Mouse (Mus musculus) midbrain, postnatal 0 days (tissue): ENCODE data around the gene Cd72. TPM values are rescaled to one million over a fixed set of nuclear protein-coding genes. Genes with fewer than 3 reads are reported as not detected.

Experiments
- ATAC-seq: fragments of 200-750 bp; cut with Nextera tagmentation; 2 replicates; pipeline ENCODE4 v1.8.0; 2017; ENCODE audit warnings: moderate number of reproducible peaks, mild to moderate bottlenecking, moderate TSS enrichment, moderate library complexity; ENCODE audit not compliant: low FRiP score
- DNase-seq: peaks from one replicate; pipeline ENCODE4 v3.0.0-alpha.2; 2015; ENCODE audit warnings: low spot score
- H3K27ac ChIP-seq: fragments of 300-500 bp; sonication (generic); 2 replicates; pipeline ENCODE4 v1.5.1; 2014; ENCODE audit warnings: low read depth, mild to moderate bottlenecking, low read length, mixed read lengths
- H3K27me3 ChIP-seq: fragments of 300-500 bp; sonication (generic); 2 replicates; pipeline ENCODE4 v1.6.1; 2014; ENCODE audit warnings: low read length, control low read depth, mixed read lengths; ENCODE audit not compliant: insufficient read depth
- H3K36me3 ChIP-seq: fragments of 300-500 bp; sonication (generic); 2 replicates; pipeline ENCODE4 v1.6.1; 2014; ENCODE audit warnings: low read length, control low read depth, mixed read lengths; ENCODE audit not compliant: insufficient read depth
- H3K4me1 ChIP-seq: fragments of 300-500 bp; sonication (generic); 2 replicates; pipeline ENCODE4 v1.6.1; 2014; ENCODE audit warnings: mild to moderate bottlenecking, control low read depth, antibody characterized with exemption, low read length, mixed read lengths; ENCODE audit not compliant: insufficient read depth
- H3K4me2 ChIP-seq: fragments of 300-500 bp; sonication (generic); 2 replicates; pipeline ENCODE4 v1.6.1; 2014; ENCODE audit warnings: low read depth, mild to moderate bottlenecking, low read length, mixed read lengths; ENCODE audit not compliant: poor library complexity, severe bottlenecking
- H3K4me3 ChIP-seq: fragments of 300-500 bp; sonication (generic); 2 replicates; pipeline ENCODE4 v1.5.1; 2014; ENCODE audit warnings: low read depth, mild to moderate bottlenecking, low read length, moderate library complexity
- H3K9ac ChIP-seq: fragments of 300-500 bp; sonication (generic); replicated peaks from 2 replicates; pipeline ENCODE4 v1.6.1; 2014; ENCODE audit warnings: mild to moderate bottlenecking, low read length, moderate library complexity, mixed read lengths; ENCODE audit not compliant: poor library complexity, severe bottlenecking
- H3K9me3 ChIP-seq: fragments of 300-500 bp; sonication (generic); 2 replicates; pipeline ENCODE4 v1.6.1; 2016; ENCODE audit warnings: low read length, control low read depth
- CTCF ChIP-seq: IDR thresholded peaks from 2 replicates; pipeline ENCODE4 v1.5.1; 2016; ENCODE audit warnings: antibody characterized with exemption, mild to moderate bottlenecking
- WGBS: fragments of 180-500 bp; shearing (Covaris S2); extraction: QIAGEN DNeasy Blood & Tissue Kit; methylation state at CpG from one replicate; pipeline ENCODE4 v1.1.7; 2014; 5-methylcytosine and 5-hydroxymethylcytosine counted together
- polyA plus RNA-seq: library from polyadenylated mRNA; unstranded; fragments of >200 nt; fragmentation: Nextera tagmentation; extraction: Ambion mirVana; gene quantifications from 2 replicates; pipeline ENCODE4 v1.2.1, GENCODE M21; 2015
- total RNA-seq: library from RNA; depleted of rRNA; stranded (reverse); fragments of >200 nt; gene quantifications from 2 replicates; pipeline ENCODE4 v1.2.3, GENCODE M21; 2014; rRNA removed

The Cd72 gene
- total and polyA plus RNA-seq, 2 experiments from 2014 or later: 5.2 TPM; not detected in 1

DNA sequence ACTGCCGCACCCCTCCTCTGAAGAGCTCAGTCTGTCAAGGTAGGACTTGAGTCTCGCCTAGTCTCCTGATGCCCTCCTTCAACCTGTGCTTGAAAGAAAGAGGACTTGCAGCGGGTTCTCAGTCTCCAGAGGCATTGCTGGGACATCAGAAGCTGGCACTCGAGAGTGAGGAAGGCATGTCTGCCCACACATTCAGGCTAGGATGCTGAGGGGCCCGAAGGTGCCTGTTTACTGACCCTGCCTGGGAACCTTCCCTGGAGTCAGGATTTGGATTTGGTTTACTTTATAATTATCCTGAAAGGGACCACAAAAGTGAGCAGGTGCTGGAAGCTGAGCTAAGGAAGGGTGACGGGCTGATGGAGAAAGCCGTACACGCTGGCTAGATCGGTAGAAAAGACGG lies 52.9 kb downstream of the Cd72 start:
- no peak for TF ChIP-seq CTCF
- DNase-seq (no peak), ATAC-seq (no peak)
- H3K9me3 ChIP-seq: no peaks in the 10 kb centered on the region
- H3K9ac ChIP-seq: no peak overlapping the region
- 82% methylated on average over 10 of the region's 10 CpGs for WGBS
- H3K27me3 ChIP-seq: no peaks in the 10 kb centered on the region
- no peak overlapping the region for H3K27ac ChIP-seq
- peaks cover 19% of the 10 kb centered on the region; the same call in 1 of the 2 replicates for H3K4me1 ChIP-seq
- no peak overlapping the region for H3K4me3 ChIP-seq
- H3K4me2 ChIP-seq: no peak overlapping the region
- 0 out of 2 replicates have a peak, but pooled peaks cover 7% of the 10 kb centered on the region for H3K36me3 ChIP-seq

DNA sequence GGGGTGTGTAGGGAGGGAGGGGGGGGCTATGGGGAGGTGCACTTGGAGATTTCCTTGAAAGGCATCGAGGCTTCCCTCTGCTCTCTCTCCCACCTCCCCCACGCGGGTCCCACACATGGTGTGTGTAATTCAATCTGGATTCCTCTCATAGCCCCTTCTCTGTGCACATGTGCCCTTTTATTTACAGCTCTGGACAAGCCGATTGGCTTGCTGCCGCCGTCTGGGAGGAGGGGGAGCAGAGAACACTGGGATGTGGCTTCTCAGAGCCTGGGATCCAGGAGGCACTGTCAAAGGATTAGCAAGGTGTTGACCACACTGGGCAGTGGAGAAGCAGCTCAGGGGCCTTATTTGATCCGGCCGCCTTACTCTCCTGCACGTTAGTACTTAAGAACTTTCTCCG lies 53.5 kb downstream of the Cd72 start:
- H3K4me3 ChIP-seq: no peak overlapping the region
- 14% methylated on average over 10 of the region's 10 CpGs for WGBS
- DNase-seq (no peak), ATAC-seq (no peak)
- peak overlapping the region; percentile 33; the same call in 1 of the 2 replicates for H3K9ac ChIP-seq
- H3K36me3 ChIP-seq: 0 out of 2 replicates have a peak, but pooled peaks cover 7% of the 10 kb centered on the region
- H3K27ac ChIP-seq: no peak overlapping the region
- no peak overlapping the region for H3K4me2 ChIP-seq
- H3K4me1 ChIP-seq: peaks cover 19% of the 10 kb centered on the region; the same call in 1 of the 2 replicates
- no peaks in the 10 kb centered on the region for H3K9me3 ChIP-seq
- no peaks in the 10 kb centered on the region for H3K27me3 ChIP-seq
- TF ChIP-seq CTCF: no peak

DNA sequence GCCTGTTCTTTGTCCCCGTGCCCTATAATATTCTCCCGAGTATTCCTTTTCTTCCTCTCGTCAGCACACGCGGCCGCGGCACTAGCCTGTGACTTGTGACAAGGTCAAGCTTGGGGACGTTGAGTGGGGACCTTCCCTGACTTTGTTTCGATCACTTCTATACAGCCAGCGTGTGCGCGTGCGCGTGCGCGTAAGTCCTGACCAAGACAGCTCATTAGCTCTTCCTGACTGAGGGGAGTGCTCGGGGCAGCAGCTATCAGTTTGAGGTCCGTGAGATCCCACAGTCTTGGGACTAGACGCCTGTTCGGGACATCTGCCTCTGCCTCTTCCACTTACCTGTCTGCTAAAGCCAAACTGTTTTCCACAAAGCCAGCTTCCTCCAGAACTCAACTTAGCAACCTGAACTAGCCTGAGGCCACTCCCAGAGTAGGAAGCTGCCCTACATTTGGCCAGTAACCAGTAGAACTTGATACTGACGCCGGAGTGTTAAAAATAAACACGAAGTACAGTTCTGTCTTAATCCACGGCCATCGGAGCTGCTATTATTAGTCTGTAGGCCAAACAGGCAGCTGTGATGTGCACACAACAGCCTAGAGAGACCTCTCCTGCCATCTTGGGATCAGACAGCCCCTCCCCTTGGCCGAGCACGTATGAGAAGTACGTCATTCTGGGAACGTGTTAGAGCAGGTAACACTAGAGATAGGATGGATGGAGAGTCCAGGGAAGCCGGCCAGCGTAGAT lies 54.9 kb downstream of the Cd72 start:
- no peak overlapping the region for H3K9ac ChIP-seq
- ATAC-seq: no peak; the same call in 1 of the 2 replicates
- peaks cover 8% of the 10 kb centered on the region; the same call in 1 of the 2 replicates for H3K36me3 ChIP-seq
- WGBS: 74% methylated on average over 31 of the region's 31 CpGs
- H3K27me3 ChIP-seq: no peaks in the 10 kb centered on the region
- no peak for TF ChIP-seq CTCF
- H3K27ac ChIP-seq: peak overlapping the region; percentile 13; the same call in 1 of the 2 replicates
- DNase-seq: no peak
- H3K4me2 ChIP-seq: peak overlapping the region; percentile 24
- H3K9me3 ChIP-seq: no peaks in the 10 kb centered on the region
- H3K4me1 ChIP-seq: peaks cover 15% of the 10 kb centered on the region; the same call in 1 of the 2 replicates
- H3K4me3 ChIP-seq: no peak overlapping the region

DNA sequence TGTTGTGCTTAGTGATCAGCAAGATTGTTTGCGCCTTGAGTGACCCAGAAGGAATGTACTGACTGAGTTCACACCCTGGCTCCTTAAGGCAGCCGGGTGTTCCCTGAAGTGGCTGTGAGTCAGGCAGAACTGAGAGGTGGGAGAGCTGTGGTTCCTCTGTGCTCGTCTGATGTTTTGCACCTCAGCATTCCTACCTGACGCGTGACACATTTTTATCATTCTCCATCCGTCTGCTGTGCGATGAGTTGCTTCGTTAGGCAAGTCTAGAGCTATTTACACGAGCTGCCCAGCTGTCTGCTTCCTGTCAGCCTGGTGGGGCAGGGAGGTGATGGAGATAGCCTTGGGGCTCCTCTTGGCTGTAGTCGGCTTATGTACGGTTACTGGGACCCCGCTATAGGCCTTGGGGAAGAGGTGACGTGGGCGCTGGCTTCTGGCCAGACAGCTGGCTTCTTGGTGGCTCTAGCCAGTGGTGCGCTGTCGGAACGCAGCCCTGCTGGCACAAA lies 55.5 kb downstream of the Cd72 start:
- Histone ChIP-seq H3K4me1 (peaks cover 15% of the 10 kb centered on the region; the same call in 1 of the 2 replicates), H3K4me3 (no peak overlapping the region), H3K27ac (peak overlapping the region; percentile 13; the same call in 1 of the 2 replicates), H3K4me2 (peak overlapping the region; percentile 24), H3K9ac (no peak overlapping the region), H3K27me3 (no peaks in the 10 kb centered on the region), H3K9me3 (no peaks in the 10 kb centered on the region), H3K36me3 (peaks cover 8% of the 10 kb centered on the region; the same call in 1 of the 2 replicates)
- ATAC-seq (peak; percentile 53; the same call in 1 of the 2 replicates), DNase-seq (peak; percentile 72)
- 45% methylated on average over 17 of the region's 17 CpGs for WGBS
- no peak for TF ChIP-seq CTCF

DNA sequence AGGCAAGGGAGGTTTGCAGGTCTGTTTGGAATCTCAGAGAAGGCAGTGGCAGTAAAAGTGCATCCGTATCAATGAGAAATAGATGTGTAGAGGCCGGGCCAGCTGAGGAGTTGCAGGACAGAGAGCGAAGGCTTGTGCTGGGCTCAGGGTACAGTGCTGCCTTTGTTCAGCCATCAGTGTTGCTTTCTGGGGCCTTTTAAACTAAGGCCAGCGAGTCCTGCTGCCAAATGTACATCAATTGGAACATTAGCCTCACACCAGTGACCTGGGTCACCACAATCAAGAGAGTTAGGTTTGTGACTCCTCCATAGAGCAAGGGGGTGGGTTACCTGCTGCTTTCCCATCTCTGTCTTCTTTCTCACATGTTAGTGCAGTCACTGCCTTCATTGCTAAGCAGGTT lies 56.4 kb downstream of the Cd72 start:
- H3K4me2 ChIP-seq: no peak overlapping the region
- 63% methylated on average over 4 of the region's 4 CpGs for WGBS
- peaks cover 8% of the 10 kb centered on the region; the same call in 1 of the 2 replicates for H3K36me3 ChIP-seq
- H3K4me1 ChIP-seq: peaks cover 15% of the 10 kb centered on the region; the same call in 1 of the 2 replicates
- H3K27me3 ChIP-seq: no peaks in the 10 kb centered on the region
- ATAC-seq (no peak), DNase-seq (peak; percentile 40)
- 0 out of 2 replicates have a peak overlapping the region, but pooled peaks have one; percentile 13 for H3K27ac ChIP-seq
- no peaks in the 10 kb centered on the region for H3K9me3 ChIP-seq
- H3K9ac ChIP-seq: no peak overlapping the region
- H3K4me3 ChIP-seq: no peak overlapping the region
- TF ChIP-seq CTCF: no peak

Other genes with a start within 250 kb of the Cd72 start
- gene Atp8b5, start 187.5 kb downstream of the Cd72 start, total RNA-seq: 0.44 and 0.47 TPM in 2 replicates
- 0.17 and 0.54 TPM in 2 replicates for gene Atp8b5, start 187.5 kb downstream of the Cd72 start, polyA plus RNA-seq
- gene Rusc2, start 72.6 kb downstream of the Cd72 start, total RNA-seq: 156 and 200 TPM in 2 replicates
- 77.7 and 78.9 TPM in 2 replicates for gene Rusc2, start 72.6 kb downstream of the Cd72 start, polyA plus RNA-seq
- gene Fam166b, start 25.5 kb downstream of the Cd72 start, total RNA-seq: 1.7 and 2.8 TPM in 2 replicates
- 1.6 and 2.2 TPM in 2 replicates for gene Fam166b, start 25.5 kb downstream of the Cd72 start, polyA plus RNA-seq
- gene Tesk1, start 12.7 kb downstream of the Cd72 start, total RNA-seq: 141 and 184 TPM in 2 replicates
- gene Tesk1, start 12.7 kb downstream of the Cd72 start, polyA plus RNA-seq: 17.2 and 18.9 TPM in 2 replicates
- gene Sit1, start 29.1 kb upstream of the Cd72 start, total RNA-seq: not detected in 2 replicates
- not detected in 2 replicates for gene Sit1, start 29.1 kb upstream of the Cd72 start, polyA plus RNA-seq
- gene Ccdc107, start 38.3 kb upstream of the Cd72 start, total RNA-seq: 74.0 and 77.4 TPM in 2 replicates
- gene Ccdc107, start 38.3 kb upstream of the Cd72 start, polyA plus RNA-seq: 107 and 120 TPM in 2 replicates
- 1.3 and 16.1 TPM in 2 replicates for gene Arhgef39, start 45.1 kb upstream of the Cd72 start, total RNA-seq
- 2.3 and 2.8 TPM in 2 replicates for gene Arhgef39, start 45.1 kb upstream of the Cd72 start, polyA plus RNA-seq
- gene Car9, start 52.3 kb upstream of the Cd72 start, total RNA-seq: 0.05 and 0.52 TPM in 2 replicates
- gene Car9, start 52.3 kb upstream of the Cd72 start, polyA plus RNA-seq: 0.69 and 1.1 TPM in 2 replicates
- 1.5 and 3.1 TPM in 2 replicates for gene Tpm2, start 69.1 kb upstream of the Cd72 start, total RNA-seq
- gene Tpm2, start 69.1 kb upstream of the Cd72 start, polyA plus RNA-seq: 6.2 and 6.6 TPM in 2 replicates
- gene Creb3, start 107.7 kb upstream of the Cd72 start, total RNA-seq: 45.4 and 50.4 TPM in 2 replicates
- 85.2 and 91.2 TPM in 2 replicates for gene Creb3, start 107.7 kb upstream of the Cd72 start, polyA plus RNA-seq
- 41.3 and 44.4 TPM in 2 replicates for gene Tln1, start 108.1 kb upstream of the Cd72 start, total RNA-seq
- 72.4 and 75.7 TPM in 2 replicates for gene Tln1, start 108.1 kb upstream of the Cd72 start, polyA plus RNA-seq
- 20.6 and 22.6 TPM in 2 replicates for gene Rgp1, start 124.1 kb upstream of the Cd72 start, total RNA-seq
- gene Rgp1, start 124.1 kb upstream of the Cd72 start, polyA plus RNA-seq: 12.3 and 12.4 TPM in 2 replicates
- 29.3 and 56.4 TPM in 2 replicates for gene Gba2, start 124.2 kb upstream of the Cd72 start, total RNA-seq
- 47.5 and 50.6 TPM in 2 replicates for gene Gba2, start 124.2 kb upstream of the Cd72 start, polyA plus RNA-seq
- gene Msmp, start 129.9 kb upstream of the Cd72 start, total RNA-seq: not detected in 2 replicates
- 1.4 and 2.5 TPM in 2 replicates for gene Msmp, start 129.9 kb upstream of the Cd72 start, polyA plus RNA-seq
- gene Npr2, start 177.3 kb upstream of the Cd72 start, total RNA-seq: 28.2 and 30.5 TPM in 2 replicates
- 8.1 and 8.6 TPM in 2 replicates for gene Npr2, start 177.3 kb upstream of the Cd72 start, polyA plus RNA-seq
- 9.3 and 10.2 TPM in 2 replicates for gene Spag8, start 199.0 kb upstream of the Cd72 start, total RNA-seq
- gene Spag8, start 199.0 kb upstream of the Cd72 start, polyA plus RNA-seq: 7.3 and 8.5 TPM in 2 replicates
- 51.6 and 60.7 TPM in 2 replicates for gene Hint2, start 201.8 kb upstream of the Cd72 start, total RNA-seq
- 80.1 and 83.1 TPM in 2 replicates for gene Hint2, start 201.8 kb upstream of the Cd72 start, polyA plus RNA-seq
- gene Tmem8b, start 214.3 kb upstream of the Cd72 start, total RNA-seq: 28.7 and 30.0 TPM in 2 replicates
- gene Tmem8b, start 214.3 kb upstream of the Cd72 start, polyA plus RNA-seq: 9.3 and 13.7 TPM in 2 replicates
- gene Fam221b, start 214.5 kb upstream of the Cd72 start, total RNA-seq: 0.09 TPM in 1 of 2 replicates, not detected in the other
- 1.4 and 1.5 TPM in 2 replicates for gene Fam221b, start 214.5 kb upstream of the Cd72 start, polyA plus RNA-seq
- gene Olfr70, start 246.2 kb upstream of the Cd72 start, total RNA-seq: 0.09 TPM in 1 of 2 replicates, not detected in the other
- not detected in 2 replicates for gene Olfr70, start 246.2 kb upstream of the Cd72 start, polyA plus RNA-seq